Comparison of ENCODE assay signal across 20 mouse cellular contexts in the genomic region with DNA sequence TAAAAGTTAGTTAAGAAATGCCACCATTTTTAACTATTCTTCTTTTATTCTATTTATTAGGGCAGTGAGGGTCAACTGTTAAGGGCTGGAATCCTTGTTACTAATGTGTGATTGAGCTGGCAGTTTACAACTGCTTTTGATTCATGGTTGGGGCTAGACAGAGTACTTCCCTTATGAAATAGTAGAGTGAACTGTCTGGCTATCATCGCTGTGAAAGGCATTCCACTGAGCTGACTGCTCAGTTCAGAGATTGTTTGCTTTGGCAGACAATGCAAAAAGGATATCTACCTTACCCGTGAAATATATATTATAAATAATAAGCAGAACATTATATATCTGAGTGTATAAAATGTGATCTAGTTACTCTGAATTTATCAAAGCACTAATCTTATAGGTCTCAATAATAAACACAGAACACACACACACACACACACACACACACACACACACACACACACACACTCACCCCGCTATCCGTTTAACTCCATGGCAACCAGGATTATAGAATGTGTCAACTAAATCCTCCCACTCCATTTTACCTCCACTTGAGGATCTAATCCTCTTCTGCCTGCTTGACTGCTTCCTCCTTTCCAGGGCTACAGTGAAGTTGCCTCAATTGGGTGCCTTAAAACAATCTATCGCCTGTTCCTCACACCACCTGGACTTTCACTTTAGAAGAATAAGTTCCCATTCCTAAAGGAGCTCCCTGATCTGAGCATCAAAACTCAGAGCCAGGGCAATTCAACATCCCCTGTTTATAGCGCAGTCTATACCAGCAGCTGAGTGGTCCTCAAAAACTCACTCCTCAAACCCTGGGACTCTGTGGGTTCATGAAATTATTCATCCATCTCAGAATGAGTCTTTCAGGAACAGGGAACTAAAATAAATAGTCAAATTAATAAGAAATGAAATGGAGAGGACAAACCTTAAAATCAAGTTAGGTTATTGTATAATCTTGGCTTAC.
DNase-seq lines count a peak whose midpoint lies in the region; ATAC-seq and TF ChIP-seq lines count a peak whose summit lies in the region.
"Had no signal": no experiment of that assay in that cellular context is flagged by ENCODE, and none has a peak within 500 bp of the region (broad histone marks: within the 10 kb centered on the region; RNA-seq: fewer than 3 reads in every experiment).

No protein-coding gene starts in this region.

- no peak overlapping the region for H3K4me3 ChIP-seq in midbrain, postnatal 0 days (ENCODE audit: low read depth, low read length)
- H3K4me3 ChIP-seq: heart, embryonic 12.5 days; limb, embryonic 15.5 days had no signal

- H3K4me2 ChIP-seq in midbrain, postnatal 0 days (ENCODE audit: low read depth, low read length, poor library complexity, severe bottlenecking): no peak overlapping the region
- H3K4me2 ChIP-seq: heart, embryonic 12.5 days; limb, embryonic 15.5 days had no signal

- H3K36me3 ChIP-seq in midbrain, postnatal 0 days (ENCODE audit: insufficient read depth, low read length): no peaks in the 10 kb centered on the region
- H3K36me3 ChIP-seq: heart, embryonic 12.5 days; limb, embryonic 15.5 days had no signal

- TF ChIP-seq CTCF in midbrain, postnatal 0 days (IDR thresholded peaks at IDR 0.05): no peak

- no peak overlapping the region for H3K27ac ChIP-seq in midbrain, postnatal 0 days (ENCODE audit: low read depth, low read length)
- H3K27ac ChIP-seq: limb, embryonic 15.5 days had no signal

- intact Hi-C loops in left cerebral cortex, postnatal 36 days (cut with DNase I): no loop called here

- peak; percentile 43 for DNase-seq in embryo, embryonic 10 days (ENCODE audit: low spot score)
- DNase-seq in embryo, embryonic 9.5 days (ENCODE audit: extremely low spot score): no peak
- peak; percentile 38 for DNase-seq in embryo, embryonic 10.5 days (ENCODE audit: low spot score)
- DNase-seq in mesoderm, embryonic 11.5 days (ENCODE audit: low read depth, low spot score): peak; percentile 19
- DNase-seq in midbrain, postnatal 0 days (ENCODE audit: low spot score): peak; percentile 26
- DNase-seq in left cerebral cortex, postnatal 36 days (ENCODE audit: low spot score in 2 of 2): no peak
- DNase-seq in cerebellum, adult 11-12 months: no peak
- DNase-seq in layer of hippocampus, adult 8-10 months (ENCODE audit: low spot score in 2 of 2): no peak
- DNase-seq: adrenal gland, adult 8-10 months; cerebellum, adult 11 months; cerebellum, postnatal 36 days; gastrocnemius, postnatal 36 days; heart, postnatal 36 days; kidney, adult 8-10 months; kidney, postnatal 36 days; lung, adult 18-20 months; lung, postnatal 36 days; thymus, adult 2 months had no signal

- peak; percentile 56; the same call in 1 of the 2 replicates for ATAC-seq in midbrain, postnatal 0 days (ENCODE audit: low FRiP score)

- no peak overlapping the region for H3K9ac ChIP-seq in midbrain, postnatal 0 days (replicated peaks; ENCODE audit: low read length, poor library complexity, severe bottlenecking)
- H3K9ac ChIP-seq: heart, embryonic 12.5 days; limb, embryonic 15.5 days had no signal

- H3K4me1 ChIP-seq in midbrain, postnatal 0 days (ENCODE audit: insufficient read depth, low read length): no peaks in the 10 kb centered on the region
- H3K4me1 ChIP-seq: heart, embryonic 12.5 days; limb, embryonic 15.5 days had no signal

- 17% methylated on average over 6 of the region's 6 CpGs for WGBS in midbrain, postnatal 0 days

- no peaks in the 10 kb centered on the region for H3K27me3 ChIP-seq in midbrain, postnatal 0 days (ENCODE audit: insufficient read depth, low read length)
- H3K27me3 ChIP-seq: heart, embryonic 12.5 days; limb, embryonic 15.5 days had no signal

- H3K9me3 ChIP-seq in midbrain, postnatal 0 days (ENCODE audit: low read length): no peaks in the 10 kb centered on the region
- H3K9me3 ChIP-seq: heart, embryonic 12.5 days; limb, embryonic 15.5 days had no signal

Comparison
In these comparisons a context has a peak if more than half of its experiments do, and no peak if none do; other contexts are left out.
1. DNase-seq: peak in embryo, embryonic 10 days (single experiment), embryo, embryonic 10.5 days (single experiment), mesoderm, embryonic 11.5 days (single experiment) and midbrain, postnatal 0 days (single experiment); none in embryo, embryonic 9.5 days (single experiment), left cerebral cortex, postnatal 36 days (0 of 2), cerebellum, adult 11-12 months (single experiment) and layer of hippocampus, adult 8-10 months (0 of 2).